Mouse (Mus musculus): Measurements from ENCODE around the gene Tbx1. TPM values are rescaled to one million over a fixed set of nuclear protein-coding genes. Genes with fewer than 3 reads are reported as not detected.

Tbx1 gene
- polyA plus RNA-seq, 1 experiment = not detected

DNA sequence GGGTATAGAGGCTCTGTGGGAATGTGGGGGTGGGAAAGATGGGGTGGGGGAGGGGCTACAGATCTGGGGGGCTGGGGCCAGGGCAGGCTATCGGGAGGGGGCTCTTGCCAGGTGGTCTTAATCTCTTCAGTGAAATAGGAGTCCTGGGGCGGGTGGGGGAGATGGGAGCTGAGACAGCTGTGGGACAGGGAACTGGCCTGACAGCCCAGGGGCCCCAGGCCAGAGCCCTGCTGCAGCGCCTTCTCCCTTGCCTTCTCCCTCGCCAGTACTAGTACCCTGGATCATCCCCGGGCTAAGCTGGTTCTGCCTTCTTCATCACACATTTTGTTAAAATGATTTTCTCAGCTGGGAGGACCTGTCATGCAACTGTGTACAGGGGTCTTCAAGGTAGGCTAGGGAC is 5.8 kb upstream of the Tbx1 start:
- Histone ChIP-seq H3K36me3 (ENCODE audit: control insufficient read depth, insufficient read depth, low read length, poor library complexity, severe bottlenecking) (no peaks in the 10 kb centered on the region), H3K9me3 (replicated peaks; ENCODE audit: control insufficient read depth, insufficient read depth, low read length, poor library complexity, severe bottlenecking) (no peaks in the 10 kb centered on the region), H3K9ac (ENCODE audit: low read depth, poor library complexity, severe bottlenecking) (no peak overlapping the region), H3K4me1 (ENCODE audit: control insufficient read depth, insufficient read depth, low read length) (no peaks in the 10 kb centered on the region), H3K27ac (ENCODE audit: insufficient read depth, low read length) (no peak overlapping the region), H3K4me3 (ENCODE audit: low read depth, low read length) (no peak overlapping the region), H3K27me3 (ENCODE audit: control insufficient read depth, insufficient read depth, low read length, poor library complexity, severe bottlenecking) (0 out of 2 replicates have a peak, but pooled peaks cover under 1% of the 10 kb centered on the region)
- TF ChIP-seq POLR2A (IDR thresholded peaks at IDR 0.05; ENCODE audit: insufficient read depth, low read length) (no peak), CTCF (IDR thresholded peaks at IDR 0.05; ENCODE audit: low read depth, low read length) (no peak), EP300 (IDR thresholded peaks at IDR 0.05; ENCODE audit: insufficient read depth, low read depth, low read length) (no peak)

DNA sequence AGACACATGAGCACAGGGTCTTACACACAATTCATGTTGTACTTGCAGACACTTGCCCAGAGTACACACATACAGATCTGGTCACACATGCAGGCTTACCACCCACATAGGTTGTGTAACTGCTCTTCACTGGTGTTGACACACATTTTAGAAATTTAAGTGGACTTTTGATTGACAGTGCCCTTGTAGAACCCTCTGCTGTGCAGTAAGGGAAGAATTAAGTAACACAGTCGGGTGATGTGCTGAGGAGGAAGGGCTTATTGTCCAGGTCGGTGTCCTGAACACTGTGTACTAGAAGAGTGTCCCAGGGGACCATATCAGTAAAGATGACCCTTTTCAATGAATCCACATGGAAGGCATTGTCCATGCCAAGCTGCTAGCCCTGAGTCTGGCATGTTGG is 3.5 kb upstream of the Tbx1 start:
- peaks cover 6% of the 10 kb centered on the region for H3K27me3 ChIP-seq (ENCODE audit: control insufficient read depth, insufficient read depth, low read length, poor library complexity, severe bottlenecking)
- H3K27ac ChIP-seq (ENCODE audit: insufficient read depth, low read length) = no peak overlapping the region
- H3K4me1 ChIP-seq (ENCODE audit: control insufficient read depth, insufficient read depth, low read length) = no peaks in the 10 kb centered on the region
- H3K36me3 ChIP-seq (ENCODE audit: control insufficient read depth, insufficient read depth, low read length, poor library complexity, severe bottlenecking) = no peaks in the 10 kb centered on the region
- H3K9me3 ChIP-seq (replicated peaks; ENCODE audit: control insufficient read depth, insufficient read depth, low read length, poor library complexity, severe bottlenecking) = no peaks in the 10 kb centered on the region
- TF ChIP-seq CTCF (IDR thresholded peaks at IDR 0.05; ENCODE audit: low read depth, low read length) (no peak), EP300 (IDR thresholded peaks at IDR 0.05; ENCODE audit: insufficient read depth, low read depth, low read length) (no peak), POLR2A (IDR thresholded peaks at IDR 0.05; ENCODE audit: insufficient read depth, low read length) (no peak)
- H3K9ac ChIP-seq (ENCODE audit: low read depth, poor library complexity, severe bottlenecking) = no peak overlapping the region
- H3K4me3 ChIP-seq (ENCODE audit: low read depth, low read length) = no peak overlapping the region

DNA sequence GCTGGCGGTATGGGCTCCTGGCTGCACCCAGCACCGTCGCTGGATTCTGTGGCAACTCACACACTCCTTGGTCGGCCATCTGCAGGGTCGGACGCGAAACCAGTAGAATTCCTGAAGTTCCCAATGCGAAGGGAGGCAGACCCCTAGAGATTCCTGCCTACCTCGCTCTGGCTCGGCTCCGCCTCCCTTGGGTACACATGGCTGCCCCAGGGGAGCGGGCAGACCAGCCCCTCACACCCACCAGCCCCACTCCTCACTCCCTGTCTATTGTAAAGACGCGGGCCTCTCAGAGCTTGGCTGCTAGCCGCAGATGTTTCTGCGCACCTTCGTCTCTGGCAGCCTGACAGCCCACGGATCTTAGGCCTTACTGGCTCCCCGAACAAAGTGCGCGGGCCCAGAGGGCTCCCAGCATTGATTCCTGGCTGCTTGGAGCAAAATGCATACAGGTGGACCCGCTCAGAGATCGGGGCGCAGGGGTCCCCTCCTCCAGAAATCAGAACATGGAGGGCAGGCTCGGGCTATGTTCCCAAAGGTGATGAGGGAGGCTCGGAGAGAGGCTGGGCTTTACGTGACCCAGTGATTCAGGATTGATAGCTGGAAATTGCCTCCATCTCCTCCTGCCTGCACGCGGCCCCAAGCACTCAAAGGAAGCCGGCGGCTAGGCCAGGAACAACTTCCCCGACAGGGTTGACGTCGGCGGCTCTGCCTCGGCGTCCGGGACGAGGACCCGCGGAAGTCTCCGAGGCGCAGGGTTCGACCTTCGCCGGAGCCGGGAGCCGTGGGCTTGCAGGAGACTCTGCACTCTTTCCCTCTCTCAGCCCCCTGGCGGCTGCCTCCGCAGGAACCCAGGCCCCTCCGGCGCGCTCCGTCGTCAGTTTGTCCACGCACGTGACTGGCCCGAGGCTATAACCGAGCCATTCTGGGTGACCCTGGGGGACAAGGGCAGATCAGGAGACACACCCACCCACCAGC is 862 bp upstream of the Tbx1 start:
- Histone ChIP-seq H3K9me3 (replicated peaks; ENCODE audit: control insufficient read depth, insufficient read depth, low read length, poor library complexity, severe bottlenecking) (no peaks in the 10 kb centered on the region), H3K27ac (ENCODE audit: insufficient read depth, low read length) (no peak overlapping the region), H3K4me3 (ENCODE audit: low read depth, low read length) (peak overlapping the region; percentile 34), H3K27me3 (ENCODE audit: control insufficient read depth, insufficient read depth, low read length, poor library complexity, severe bottlenecking) (peaks cover 26% of the 10 kb centered on the region), H3K9ac (ENCODE audit: low read depth, poor library complexity, severe bottlenecking) (0 out of 2 replicates have a peak overlapping the region, but pooled peaks have one; percentile 7), H3K36me3 (ENCODE audit: control insufficient read depth, insufficient read depth, low read length, poor library complexity, severe bottlenecking) (no peaks in the 10 kb centered on the region), H3K4me1 (ENCODE audit: control insufficient read depth, insufficient read depth, low read length) (no peaks in the 10 kb centered on the region)
- no peak for TF ChIP-seq CTCF (IDR thresholded peaks at IDR 0.05; ENCODE audit: low read depth, low read length)
- TF ChIP-seq POLR2A (IDR thresholded peaks at IDR 0.05; ENCODE audit: insufficient read depth, low read length) = no peak
- no peak for TF ChIP-seq EP300 (IDR thresholded peaks at IDR 0.05; ENCODE audit: insufficient read depth, low read depth, low read length)

DNA sequence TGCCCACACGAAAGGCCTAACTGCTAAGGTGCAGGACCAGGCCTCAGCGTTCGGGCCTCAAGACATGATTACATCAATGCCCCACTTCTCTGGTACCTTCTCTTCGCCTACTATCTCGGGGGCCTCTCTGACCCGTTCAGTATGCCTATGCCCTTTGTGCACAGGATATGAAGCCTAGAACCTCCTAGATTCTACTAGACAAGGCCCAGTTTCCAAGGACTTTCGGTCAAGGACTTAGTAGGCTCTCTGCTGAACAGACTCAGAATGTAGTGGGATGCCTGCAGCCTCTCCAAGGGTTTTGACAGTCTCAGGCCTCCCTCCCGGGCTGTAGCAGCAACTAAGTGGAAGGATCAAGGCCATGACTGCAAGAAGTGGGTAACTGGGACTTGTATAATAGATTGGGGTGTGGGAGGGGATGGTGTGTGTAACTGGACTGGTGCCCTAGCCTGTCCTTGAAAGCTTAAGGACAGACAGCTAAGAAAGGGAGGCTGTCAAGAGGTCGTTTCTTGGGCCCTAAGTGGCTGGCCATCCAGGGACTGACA is 1.3 kb downstream of the Tbx1 start:
- Histone ChIP-seq H3K27me3 (ENCODE audit: control insufficient read depth, insufficient read depth, low read length, poor library complexity, severe bottlenecking) (peaks cover 40% of the 10 kb centered on the region), H3K4me3 (ENCODE audit: low read depth, low read length) (no peak overlapping the region), H3K27ac (ENCODE audit: insufficient read depth, low read length) (no peak overlapping the region), H3K9me3 (replicated peaks; ENCODE audit: control insufficient read depth, insufficient read depth, low read length, poor library complexity, severe bottlenecking) (no peaks in the 10 kb centered on the region), H3K36me3 (ENCODE audit: control insufficient read depth, insufficient read depth, low read length, poor library complexity, severe bottlenecking) (no peaks in the 10 kb centered on the region), H3K9ac (ENCODE audit: low read depth, poor library complexity, severe bottlenecking) (0 out of 2 replicates have a peak overlapping the region, but pooled peaks have one; percentile 15), H3K4me1 (ENCODE audit: control insufficient read depth, insufficient read depth, low read length) (no peaks in the 10 kb centered on the region)
- TF ChIP-seq EP300 (IDR thresholded peaks at IDR 0.05; ENCODE audit: insufficient read depth, low read depth, low read length) (no peak), POLR2A (IDR thresholded peaks at IDR 0.05; ENCODE audit: insufficient read depth, low read length) (no peak), CTCF (IDR thresholded peaks at IDR 0.05; ENCODE audit: low read depth, low read length) (no peak)

DNA sequence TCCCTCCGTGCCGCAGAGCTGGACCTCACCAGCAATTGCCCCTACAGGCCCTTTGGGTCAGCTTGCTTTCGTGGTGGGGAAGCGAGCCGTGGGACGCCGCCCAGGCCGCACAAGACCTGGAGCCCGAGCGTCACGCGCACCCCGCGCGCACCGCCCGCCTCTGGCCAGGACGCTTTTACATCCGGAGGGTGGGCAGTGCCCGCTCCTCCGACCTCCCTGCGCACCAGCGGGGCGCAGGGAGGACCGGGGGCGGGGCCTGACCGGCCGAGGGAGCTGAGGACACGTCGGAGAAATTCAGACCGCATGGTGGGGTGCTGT is 1.8 kb downstream of the Tbx1 start:
- Histone ChIP-seq H3K9ac (ENCODE audit: low read depth, poor library complexity, severe bottlenecking) (peak overlapping the region; percentile 15; the same call in 1 of the 2 replicates), H3K9me3 (replicated peaks; ENCODE audit: control insufficient read depth, insufficient read depth, low read length, poor library complexity, severe bottlenecking) (no peaks in the 10 kb centered on the region), H3K4me1 (ENCODE audit: control insufficient read depth, insufficient read depth, low read length) (no peaks in the 10 kb centered on the region), H3K27me3 (ENCODE audit: control insufficient read depth, insufficient read depth, low read length, poor library complexity, severe bottlenecking) (peaks cover 41% of the 10 kb centered on the region), H3K36me3 (ENCODE audit: control insufficient read depth, insufficient read depth, low read length, poor library complexity, severe bottlenecking) (no peaks in the 10 kb centered on the region), H3K27ac (ENCODE audit: insufficient read depth, low read length) (no peak overlapping the region), H3K4me3 (ENCODE audit: low read depth, low read length) (peak overlapping the region; percentile 32; the same call in 1 of the 2 replicates)
- TF ChIP-seq EP300 (IDR thresholded peaks at IDR 0.05; ENCODE audit: insufficient read depth, low read depth, low read length) (no peak), POLR2A (IDR thresholded peaks at IDR 0.05; ENCODE audit: insufficient read depth, low read length) (no peak), CTCF (IDR thresholded peaks at IDR 0.05; ENCODE audit: low read depth, low read length) (no peak)
